Mouse (Mus musculus) lung, embryonic 16.5 days (tissue): Measurements from ENCODE around the gene Tdrd9. TPM values are rescaled to one million over a fixed set of nuclear protein-coding genes. Genes with fewer than 3 reads are reported as not detected.
"Not testable (repeated sequence)": the region's sequence is repeated elsewhere in the genome, so short reads cannot be mapped to it uniquely, and the experiment has no call there.

Source experiments
- ATAC-seq: fragments of 200-750 bp; cut with Nextera tagmentation; 2 replicates; pipeline ENCODE4 v1.8.0; 2017; ENCODE audit warnings: low read depth, mild to moderate bottlenecking, moderate library complexity
- H3K27ac ChIP-seq: fragments of 300-500 bp; sonication (generic); 2 replicates; pipeline ENCODE4 v1.5.1; 2014; ENCODE audit warnings: mild to moderate bottlenecking, control low read depth, low read length
- H3K27me3 ChIP-seq: fragments of 300-500 bp; sonication (generic); 2 replicates; pipeline ENCODE4 v1.6.1; 2014; ENCODE audit warnings: low read depth, low read length, mixed read lengths; ENCODE audit not compliant: control insufficient read depth, insufficient read depth
- H3K36me3 ChIP-seq: fragments of 300-500 bp; sonication (generic); 2 replicates; pipeline ENCODE4 v1.6.1; 2014; ENCODE audit warnings: low read length; ENCODE audit not compliant: control insufficient read depth, insufficient read depth
- H3K4me1 ChIP-seq: fragments of 300-500 bp; sonication (generic); replicated peaks from 2 replicates; pipeline ENCODE4 v1.6.1; 2014; ENCODE audit warnings: low read length, mixed read lengths; ENCODE audit not compliant: control insufficient read depth, insufficient read depth
- H3K4me2 ChIP-seq: fragments of 300-500 bp; sonication (generic); 2 replicates; pipeline ENCODE4 v1.6.1; 2014; ENCODE audit warnings: low read depth, low read length, control low read depth
- H3K4me3 ChIP-seq: fragments of 300-500 bp; sonication (generic); 2 replicates; pipeline ENCODE4 v1.5.1; 2014; ENCODE audit warnings: mild to moderate bottlenecking, low read length, control low read depth
- H3K9ac ChIP-seq: fragments of 300-500 bp; sonication (generic); 2 replicates; pipeline ENCODE4 v1.6.1; 2014; ENCODE audit warnings: low read length, control low read depth
- H3K9me3 ChIP-seq: fragments of 300-500 bp; sonication (generic); 2 replicates; pipeline ENCODE4 v1.6.1; 2016; ENCODE audit warnings: low read length; ENCODE audit not compliant: control insufficient read depth
- WGBS: fragments of 180-500 bp; shearing (Covaris S2); extraction: QIAGEN DNeasy Blood & Tissue Kit; methylation state at CpG from one replicate; pipeline ENCODE4 v1.1.7; 2014; 5-methylcytosine and 5-hydroxymethylcytosine counted together
- polyA plus RNA-seq: library from polyadenylated mRNA; unstranded; fragments of >200 nt; fragmentation: Nextera tagmentation; extraction: Ambion mirVana; gene quantifications from 2 replicates; pipeline ENCODE4 v1.2.1, GENCODE M21; 2015

Gene Tdrd9
- polyA plus RNA-seq, 1 experiment from 2014 or later = 0.23 TPM

- Histone ChIP-seq H3K4me3 (no peak overlapping the region), H3K27ac (peak overlapping the region; percentile 98), H3K27me3 (no peaks in the 10 kb centered on the region), H3K9ac (peak overlapping the region; percentile 49), H3K4me2 (peak overlapping the region; percentile 42), H3K36me3 (no peaks in the 10 kb centered on the region), H3K9me3 (no peaks in the 10 kb centered on the region), H3K4me1 (peaks cover 64% of the 10 kb centered on the region)
- ATAC-seq = peak; percentile 85
- 22% methylated on average over 24 of the region's 24 CpGs for WGBS
Observed at GRCm38 (mm10) chr12:111936706-111937550, 34.4 kb upstream of the Tdrd9 start.

GRCm38 (mm10) chr12:111938623-111939177, 32.7 kb upstream of the Tdrd9 start:
- no peaks in the 10 kb centered on the region for H3K9me3 ChIP-seq
- no peak overlapping the region for H3K4me2 ChIP-seq
- H3K27me3 ChIP-seq = no peaks in the 10 kb centered on the region
- H3K9ac ChIP-seq = no peak overlapping the region
- peak; percentile 36 for ATAC-seq
- peak overlapping the region; percentile 98 for H3K27ac ChIP-seq
- no peak overlapping the region for H3K4me3 ChIP-seq
- no peaks in the 10 kb centered on the region for H3K36me3 ChIP-seq
- H3K4me1 ChIP-seq = peaks cover 53% of the 10 kb centered on the region
- WGBS = 8% methylated on average over 1 of the region's 1 CpGs

- Histone ChIP-seq H3K9me3 (no peaks in the 10 kb centered on the region), H3K36me3 (no peaks in the 10 kb centered on the region), H3K4me3 (no peak overlapping the region), H3K27me3 (no peaks in the 10 kb centered on the region), H3K9ac (peak overlapping the region; percentile 42), H3K4me2 (peak overlapping the region; percentile 19), H3K27ac (peak overlapping the region; percentile 77), H3K4me1 (peaks cover 37% of the 10 kb centered on the region)
- 70% methylated on average over 10 of the region's 10 CpGs for whole genome bisulfite sequencing
- ATAC-seq = no peak
Observed at GRCm38 (mm10) chr12:111943421-111944064, 27.8 kb upstream of the Tdrd9 start.

GRCm38 (mm10) chr12:111944065-111944987, 27.0 kb upstream of the Tdrd9 start:
- peak; percentile 62 for ATAC-seq
- 39% methylated on average over 16 of the region's 20 CpGs for WGBS
- H3K4me3 ChIP-seq = 0 out of 2 replicates have a peak overlapping the region, but pooled peaks have one; percentile 8
- H3K9me3 ChIP-seq, H3K27me3 ChIP-seq, H3K36me3 ChIP-seq: not testable (repeated sequence)
- H3K4me1 ChIP-seq = peaks cover 30% of the 10 kb centered on the region
- peak overlapping the region; percentile 19 for H3K4me2 ChIP-seq
- H3K9ac ChIP-seq = peak overlapping the region; percentile 31; the same call in 1 of the 2 replicates
- H3K27ac ChIP-seq = peak overlapping the region; percentile 85

GRCm38 (mm10) chr12:111945115-111945514, 26.2 kb upstream of the Tdrd9 start:
- H3K4me3 ChIP-seq = no peak overlapping the region
- peak overlapping the region; percentile 12; the same call in 1 of the 2 replicates for H3K4me2 ChIP-seq
- ATAC-seq = peak; percentile 55

GRCm38 (mm10) chr12:111945765-111946655, 25.3 kb upstream of the Tdrd9 start:
- H3K36me3 ChIP-seq, H3K27me3 ChIP-seq, H3K9me3 ChIP-seq, H3K4me2 ChIP-seq, H3K4me3 ChIP-seq: not testable (repeated sequence)
- Histone ChIP-seq H3K9ac (peak overlapping the region; percentile 19; the same call in 1 of the 2 replicates), H3K27ac (peak overlapping the region; percentile 85), H3K4me1 (peaks cover 32% of the 10 kb centered on the region)
- ATAC-seq = peak; percentile 77
- 35% methylated on average over 9 of the region's 15 CpGs for WGBS

More at GRCm38 (mm10) chr12:111945115-111945514, 26.2 kb upstream of the Tdrd9 start:
- 12% methylated on average over 8 of the region's 8 CpGs for WGBS
- H3K9me3 ChIP-seq = no peaks in the 10 kb centered on the region
- H3K36me3 ChIP-seq = no peaks in the 10 kb centered on the region
- H3K27me3 ChIP-seq = no peaks in the 10 kb centered on the region
- H3K4me1 ChIP-seq = peaks cover 27% of the 10 kb centered on the region
- H3K9ac ChIP-seq = peak overlapping the region; percentile 40
- peak overlapping the region; percentile 85 for H3K27ac ChIP-seq

- Histone ChIP-seq H3K27ac (peak overlapping the region; percentile 77), H3K4me1 (peaks cover 32% of the 10 kb centered on the region), H3K9me3 (no peaks in the 10 kb centered on the region), H3K36me3 (no peaks in the 10 kb centered on the region), H3K9ac (0 out of 2 replicates have a peak overlapping the region, but pooled peaks have one; percentile 19), H3K27me3 (no peaks in the 10 kb centered on the region), H3K4me3 (no peak overlapping the region), H3K4me2 (no peak overlapping the region)
- peak; percentile 45 for ATAC-seq
- 31% methylated on average over 2 of the region's 2 CpGs for WGBS
Observed at GRCm38 (mm10) chr12:111946716-111947115, 24.6 kb upstream of the Tdrd9 start.

GRCm38 (mm10) chr12:111950486-111950885, 20.9 kb upstream of the Tdrd9 start:
- no peak overlapping the region for H3K4me2 ChIP-seq
- ATAC-seq = no peak
- H3K27me3 ChIP-seq = no peaks in the 10 kb centered on the region
- H3K27ac ChIP-seq = no peak overlapping the region
- H3K9ac ChIP-seq = no peak overlapping the region
- no peaks in the 10 kb centered on the region for H3K36me3 ChIP-seq
- no peak overlapping the region for H3K4me3 ChIP-seq
- peaks cover 15% of the 10 kb centered on the region for H3K4me1 ChIP-seq
- 34% methylated on average over 5 of the region's 5 CpGs for WGBS
- no peaks in the 10 kb centered on the region for H3K9me3 ChIP-seq
